29 mouse cellular contexts compared by ENCODE assay signal in genomic region chr13:73591488-73591887, GRCm38 (mm10). TPM values are rescaled to one million over a fixed set of nuclear protein-coding genes. Genes with fewer than 3 reads are reported as not detected.
DNase-seq lines count a peak whose midpoint lies in the region; ATAC-seq and TF ChIP-seq lines count a peak whose summit lies in the region.
"Had no signal": no experiment of that assay in that cellular context is flagged by ENCODE, and none has a peak within 500 bp of the region (broad histone marks: within the 10 kb centered on the region; RNA-seq: fewer than 3 reads in every experiment).

No protein-coding gene starts in this region.

- peak; percentile 96 for ATAC-seq in granulocyte monocyte progenitor cell, adult 5-6 weeks (replicated peaks; ENCODE audit: poor library complexity, severe bottlenecking)
- peak; percentile 89 for ATAC-seq in megakaryocyte, adult 5-6 weeks (ENCODE audit: poor library complexity, severe bottlenecking)
- ATAC-seq in neutrophil, adult 5-6 weeks (ENCODE audit: extremely low read depth, insufficient number of reproducible peaks, low FRiP score, poor library complexity, severe bottlenecking) = peak; percentile 42; the same call in 1 of the 2 replicates
- ATAC-seq in kidney, embryonic 14.5 days (ENCODE audit: low FRiP score, low TSS enrichment) = no peak
- no peak for ATAC-seq in hindbrain, embryonic 11.5 days (ENCODE audit: low FRiP score)
- ATAC-seq: CD4-positive, CD25-positive, alpha-beta regulatory T cell, adult 4 months; forebrain, embryonic 14.5 days; forebrain, embryonic 16.5 days had no signal

- no peak for TF ChIP-seq CTCF in MEL (IDR thresholded peaks at IDR 0.05 in 2 of 3, conservative IDR thresholded peaks at IDR 0.05 in 1 of 3; ENCODE audit: control insufficient read depth in 1 of 3, insufficient read depth in 1 of 3, low read depth in 2 of 3, low read length in 3 of 3, poor library complexity in 1 of 3, severe bottlenecking in 1 of 3)

- H3K9ac ChIP-seq in MEL (ENCODE audit: control insufficient read depth, low read depth, low read length, poor library complexity, severe bottlenecking) = no peak overlapping the region
- H3K9ac ChIP-seq in kidney, embryonic 14.5 days (ENCODE audit: low read depth, low read length) = no peak overlapping the region
- no peak overlapping the region for H3K9ac ChIP-seq in hindbrain, embryonic 11.5 days (ENCODE audit: low read depth, low read length)
- H3K9ac ChIP-seq: embryonic facial prominence, embryonic 13.5 days; embryonic facial prominence, embryonic 15.5 days; forebrain, embryonic 12.5 days had no signal

- no peak for TF ChIP-seq POLR2A in MEL (IDR thresholded peaks at IDR 0.05; ENCODE audit: control insufficient read depth in 1 of 2, insufficient read depth in 1 of 2, low read depth in 1 of 2, low read length in 2 of 2, poor library complexity in 1 of 2)

- no peaks in the 10 kb centered on the region; a peak in 1 of 4 replicates for H3K27me3 ChIP-seq in MEL (ENCODE audit: control insufficient read depth in 1 of 2, insufficient read depth in 2 of 2, low read length in 2 of 2)
- H3K27me3 ChIP-seq in kidney, embryonic 14.5 days (ENCODE audit: control insufficient read depth, insufficient read depth, low read length) = peaks cover 4% of the 10 kb centered on the region; the same call in 1 of the 2 replicates
- no peaks in the 10 kb centered on the region for H3K27me3 ChIP-seq in hindbrain, embryonic 11.5 days (ENCODE audit: control insufficient read depth, insufficient read depth, low read length)
- H3K27me3 ChIP-seq: embryonic facial prominence, embryonic 13.5 days had no signal

- WGBS in kidney, embryonic 14.5 days = 87% methylated on average over 3 of the region's 3 CpGs
- WGBS in hindbrain, embryonic 11.5 days = 87% methylated on average over 3 of the region's 3 CpGs

- no peak for TF ChIP-seq EP300 in MEL (IDR thresholded peaks at IDR 0.05; ENCODE audit: low read depth in 1 of 2, low read length in 2 of 2)

- H3K27ac ChIP-seq in MEL (ENCODE audit: control insufficient read depth, low read depth, low read length) = no peak overlapping the region
- no peak overlapping the region for H3K27ac ChIP-seq in kidney, embryonic 14.5 days (ENCODE audit: low read depth, low read length)
- H3K27ac ChIP-seq in hindbrain, embryonic 11.5 days (ENCODE audit: low read depth, low read length) = no peak overlapping the region
- H3K27ac ChIP-seq: embryonic facial prominence, embryonic 13.5 days; embryonic facial prominence, embryonic 15.5 days; forebrain, embryonic 10.5 days; forebrain, embryonic 12.5 days had no signal

- no peak overlapping the region for H3K4me2 ChIP-seq in kidney, embryonic 14.5 days (replicated peaks; ENCODE audit: low read depth, low read length)
- H3K4me2 ChIP-seq in hindbrain, embryonic 11.5 days (replicated peaks; ENCODE audit: low read depth, low read length) = no peak overlapping the region
- H3K4me2 ChIP-seq: embryonic facial prominence, embryonic 13.5 days; embryonic facial prominence, embryonic 15.5 days; forebrain, embryonic 12.5 days had no signal

- DNase-seq in MEL (ENCODE audit: low read depth, low spot score) = peak; percentile 17
- no peak for DNase-seq in kidney, adult 9 months
- no peak for DNase-seq in kidney, adult 11 months
- DNase-seq in hindbrain, embryonic 11.5 days (ENCODE audit: low spot score) = no peak
- DNase-seq: adrenal gland, adult 2 months; adrenal gland, postnatal 10 days; adrenal gland, postnatal 25 days; B cell, adult 2 months; cerebellum, adult 11 months; cerebellum, adult 18-20 months; cerebellum, adult 8-10 months; cerebellum, adult 9-11 months; cerebellum, postnatal 14 days; cerebellum, postnatal 36 days had no signal

- peaks cover 0 to 3% of the 10 kb centered on the region in 2 experiments; a peak in 2 of 4 replicates for H3K4me1 ChIP-seq in MEL (ENCODE audit: control insufficient read depth in 1 of 2, insufficient read depth in 2 of 2, low read length in 2 of 2)
- H3K4me1 ChIP-seq in kidney, embryonic 14.5 days (ENCODE audit: control insufficient read depth, insufficient read depth, low read length) = no peaks in the 10 kb centered on the region
- no peaks in the 10 kb centered on the region for H3K4me1 ChIP-seq in hindbrain, embryonic 11.5 days (replicated peaks; ENCODE audit: control insufficient read depth, insufficient read depth, low read length)
- H3K4me1 ChIP-seq: embryonic facial prominence, embryonic 13.5 days; embryonic facial prominence, embryonic 15.5 days; forebrain, embryonic 10.5 days; forebrain, embryonic 12.5 days had no signal

- no peak for TF ChIP-seq RAD21 in MEL (IDR thresholded peaks at IDR 0.05; ENCODE audit: low read depth, low read length)

- no peaks in the 10 kb centered on the region for H3K36me3 ChIP-seq in MEL (ENCODE audit: control insufficient read depth in 1 of 2, insufficient read depth in 2 of 2, low read length in 2 of 2)
- no peaks in the 10 kb centered on the region for H3K36me3 ChIP-seq in kidney, embryonic 14.5 days (ENCODE audit: control insufficient read depth, insufficient read depth, low read length)
- no peaks in the 10 kb centered on the region for H3K36me3 ChIP-seq in hindbrain, embryonic 11.5 days (ENCODE audit: control insufficient read depth, insufficient read depth, low read length)
- H3K36me3 ChIP-seq: embryonic facial prominence, embryonic 13.5 days; embryonic facial prominence, embryonic 15.5 days; forebrain, embryonic 10.5 days; forebrain, embryonic 12.5 days; G1E had no signal

- H3K4me3 ChIP-seq in MEL (ENCODE audit: control insufficient read depth in 1 of 2, insufficient read depth in 1 of 2, low read depth in 2 of 2, low read length in 2 of 2) = no peak overlapping the region
- H3K4me3 ChIP-seq in kidney, embryonic 14.5 days (ENCODE audit: low read length) = no peak overlapping the region
- H3K4me3 ChIP-seq in hindbrain, embryonic 11.5 days (ENCODE audit: low read depth, low read length) = no peak overlapping the region
- H3K4me3 ChIP-seq: embryonic facial prominence, embryonic 13.5 days; embryonic facial prominence, embryonic 15.5 days; erythroblast, embryonic 14.5 days; forebrain, embryonic 10.5 days; forebrain, embryonic 12.5 days had no signal

- no peaks in the 10 kb centered on the region for H3K9me3 ChIP-seq in MEL (replicated peaks; ENCODE audit: insufficient read depth, low read length)
- no peaks in the 10 kb centered on the region for H3K9me3 ChIP-seq in kidney, embryonic 14.5 days (ENCODE audit: control insufficient read depth, low read length)
- no peaks in the 10 kb centered on the region for H3K9me3 ChIP-seq in hindbrain, embryonic 11.5 days (ENCODE audit: control insufficient read depth, low read length)
- H3K9me3 ChIP-seq: embryonic facial prominence, embryonic 13.5 days; embryonic facial prominence, embryonic 15.5 days; forebrain, embryonic 10.5 days; forebrain, embryonic 12.5 days; G1E had no signal

- H3K79me2 ChIP-seq in MEL (ENCODE audit: control insufficient read depth, insufficient read depth, low read length, poor library complexity) = no peaks in the 10 kb centered on the region

TF ChIP-seq in MEL, 35 proteins besides CTCF, POLR2A, EP300 and RAD21 (continues in another document):
- TF ChIP-seq POLR2AphosphoS2 (IDR thresholded peaks at IDR 0.05; ENCODE audit: low read length) (no peak), USF1 (IDR thresholded peaks at IDR 0.05; ENCODE audit: low read depth, low read length) (no peak), MEF2A (IDR thresholded peaks at IDR 0.05; ENCODE audit: extremely low read depth, insufficient replicate concordance, low read depth, low read length, poor library complexity, severe bottlenecking) (no peak), USF2 (IDR thresholded peaks at IDR 0.05; ENCODE audit: borderline replicate concordance in 1 of 2, insufficient read depth in 1 of 2, low read depth in 1 of 2, low read length in 2 of 2) (no peak), CHD1 (IDR thresholded peaks at IDR 0.05; ENCODE audit: low read depth, low read length) (no peak)

RNA-seq across cellular contexts. Expression of gene Clptm1l, which starts 12.3 kb away (rescaled TPM):
- 175 and 197 TPM in 2 replicates for total RNA-seq in MEL (2012; rRNA removed)
- 100 to 1,000 TPM; 104 to 201 TPM for polyA plus RNA-seq in MEL (2012; ENCODE audit: insufficient read depth in 1 of 2, insufficient read length in 2 of 2, low read depth in 1 of 2, low replicate concordance in 2 of 2, missing spikeins in 1 of 2)
- 203 and 212 TPM in 2 replicates for total RNA-seq in granulocyte monocyte progenitor cell, adult 5-6 weeks (2014; fragmentation: Nextera tagmentation)
- 80.6 and 81.1 TPM in 2 replicates for total RNA-seq in granulocyte monocyte progenitor cell, adult 5-6 weeks (2017)
- 171 and 196 TPM in 2 replicates for total RNA-seq in megakaryocyte, adult 5-6 weeks (2015)
- 66.0 and 76.0 TPM in 2 replicates for total RNA-seq in megakaryocyte, adult 5-6 weeks (2017)
- 80.4 and 85.6 TPM in 2 replicates for total RNA-seq in neutrophil, adult 5-6 weeks (2017)
- polyA plus RNA-seq in kidney, embryonic 14.5 days (2014; fragmentation: Nextera tagmentation; extraction: Ambion mirVana) = 91.1 and 135 TPM in 2 replicates
- 111 and 112 TPM in 2 replicates for polyA plus RNA-seq in hindbrain, embryonic 11.5 days (2014; fragmentation: Nextera tagmentation; extraction: Ambion mirVana)

RNA-seq across cellular contexts. Expression of gene Tert, which starts 35.2 kb away (rescaled TPM):
- total RNA-seq in MEL (2012; rRNA removed) = 1.1 and 1.2 TPM in 2 replicates
- 1 to 10 TPM in 1 of 2 experiments, not detected in 1; 2.0 TPM for polyA plus RNA-seq in MEL (2012; ENCODE audit: insufficient read depth in 1 of 2, insufficient read length in 2 of 2, low read depth in 1 of 2, low replicate concordance in 2 of 2, missing spikeins in 1 of 2)
- 4.5 TPM in 1 of 2 replicates, not detected in the other for total RNA-seq in granulocyte monocyte progenitor cell, adult 5-6 weeks (2014; fragmentation: Nextera tagmentation)
- 2.2 TPM in 1 of 2 replicates, not detected in the other for total RNA-seq in granulocyte monocyte progenitor cell, adult 5-6 weeks (2017)
- 0.04 TPM in 1 of 2 replicates, not detected in the other for total RNA-seq in megakaryocyte, adult 5-6 weeks (2015)
- total RNA-seq in megakaryocyte, adult 5-6 weeks (2017) = 0.11 TPM in 1 of 2 replicates, not detected in the other
- total RNA-seq in neutrophil, adult 5-6 weeks (2017) = 0.86 and 2.3 TPM in 2 replicates
- 5.2 and 7.9 TPM in 2 replicates for polyA plus RNA-seq in kidney, embryonic 14.5 days (2014; fragmentation: Nextera tagmentation; extraction: Ambion mirVana)
- polyA plus RNA-seq in hindbrain, embryonic 11.5 days (2014; fragmentation: Nextera tagmentation; extraction: Ambion mirVana) = 3.3 and 5.3 TPM in 2 replicates
- polyA plus RNA-seq: erythroblast, embryonic 14.5 days; G1E had no signal

RNA-seq across cellular contexts. Expression of gene Slc6a3, which starts 54.9 kb away (rescaled TPM):
- 0.07 and 0.08 TPM in 2 replicates for total RNA-seq in MEL (2012; rRNA removed)
- under 1 TPM in 1 of 2 experiments, not detected in 1; 0.10 TPM for polyA plus RNA-seq in MEL (2012; ENCODE audit: insufficient read depth in 1 of 2, insufficient read length in 2 of 2, low read depth in 1 of 2, low replicate concordance in 2 of 2, missing spikeins in 1 of 2)
- total RNA-seq in granulocyte monocyte progenitor cell, adult 5-6 weeks (2014; fragmentation: Nextera tagmentation) = not detected in 2 replicates
- not detected in 2 replicates for total RNA-seq in granulocyte monocyte progenitor cell, adult 5-6 weeks (2017)
- not detected in 2 replicates for total RNA-seq in megakaryocyte, adult 5-6 weeks (2015)
- total RNA-seq in megakaryocyte, adult 5-6 weeks (2017) = 0.07 TPM in 1 of 2 replicates, not detected in the other
- not detected in 2 replicates for total RNA-seq in neutrophil, adult 5-6 weeks (2017)
- not detected in 2 replicates for polyA plus RNA-seq in kidney, embryonic 14.5 days (2014; fragmentation: Nextera tagmentation; extraction: Ambion mirVana)
- polyA plus RNA-seq in hindbrain, embryonic 11.5 days (2014; fragmentation: Nextera tagmentation; extraction: Ambion mirVana) = 0.36 TPM in 1 of 2 replicates, not detected in the other
- total RNA-seq: adrenal gland, postnatal 10 days; adrenal gland, postnatal 4 days; CH12.LX; G1E had no signal
- polyA plus RNA-seq: CD4-positive, CD25-positive, alpha-beta regulatory T cell, adult 4 months; erythroblast, embryonic 14.5 days; G1E had no signal

Comparison
In these comparisons a context has a peak if more than half of its experiments do, and no peak if none do; other contexts are left out.
1. ATAC-seq: peak in granulocyte monocyte progenitor cell, adult 5-6 weeks (single experiment), megakaryocyte, adult 5-6 weeks (single experiment) and neutrophil, adult 5-6 weeks (single experiment); none in kidney, embryonic 14.5 days (single experiment) and hindbrain, embryonic 11.5 days (single experiment).